Mouse (Mus musculus): ENCODE results near the gene Olfr1151. TPM values are rescaled to one million over a fixed set of nuclear protein-coding genes. Genes with fewer than 3 reads are reported as not detected.

Gene Olfr1151
- total RNA-seq (2021): not detected
- long read RNA-seq, experiment 1: 0 reads
- long read RNA-seq, experiment 2: 0 reads

GRCm38 (mm10) chr2:87855562-87855961, at the start of gene Olfr1151:
Gene Olfr1151, plus strand, starts transcription at chr2:87855862.
- intact Hi-C loops (cut with DNase I): no loop called here

GRCm38 (mm10) chr2:87809522-87809921, 46.1 kb upstream of the Olfr1151 start, which contains the start of gene Olfr1145:
Gene Olfr1145, plus strand, starts transcription at chr2:87809822.
- DNase-seq (ENCODE audit: low spot score in 2 of 2): no peak
- intact Hi-C loops (cut with DNase I): no loop called here

More at GRCm38 (mm10) chr2:87855562-87855961, at the start of gene Olfr1151:
- DNase-seq (ENCODE audit: low spot score in 2 of 2): no peak

- no peak for DNase-seq (ENCODE audit: low spot score in 2 of 2)
- intact Hi-C loops (cut with DNase I): no loop called here
Measured at GRCm38 (mm10) chr2:87830233-87830632, 25.4 kb upstream of the Olfr1151 start, which contains the start of gene Olfr1148. Gene Olfr1148, plus strand, starts transcription at chr2:87830533.

GRCm38 (mm10) chr2:87843693-87844092, 12.0 kb upstream of the Olfr1151 start, which contains the start of gene Olfr1150-ps1:
Gene Olfr1150-ps1, plus strand, starts transcription at chr2:87843993.
- DNase-seq (ENCODE audit: low spot score in 2 of 2): no peak
- intact Hi-C loops (cut with DNase I): no loop called here

- intact Hi-C loops (cut with DNase I): no loop called here
- no peak for DNase-seq (ENCODE audit: low spot score in 2 of 2)
Measured at GRCm38 (mm10) chr2:87866192-87866591, 10.5 kb downstream of the Olfr1151 start, which contains the start of gene Olfr1152. Gene Olfr1152, plus strand, starts transcription at chr2:87866492.

GRCm38 (mm10) chr2:87894662-87895061, 39.0 kb downstream of the Olfr1151 start, which contains the start of gene Olfr1153:
Gene Olfr1153, plus strand, starts transcription at chr2:87894962.
- DNase-seq (ENCODE audit: low spot score in 2 of 2): no peak

GRCm38 (mm10) chr2:87905066-87905465, 49.4 kb downstream of the Olfr1151 start, which contains the start of gene Olfr1154:
Gene Olfr1154, minus strand, starts transcription at chr2:87905166.
- no peak for DNase-seq (ENCODE audit: low spot score in 2 of 2)
- intact Hi-C loops (cut with DNase I): no loop called here

More at GRCm38 (mm10) chr2:87894662-87895061, 39.0 kb downstream of the Olfr1151 start, which contains the start of gene Olfr1153:
- intact Hi-C loops (cut with DNase I): no loop called here

Other genes starting within 250 kb of the Olfr1151 start
- gene Olfr1130, start 249.7 kb upstream of the Olfr1151 start, total RNA-seq (2021): not detected
- not detected for gene Olfr1131, start 228.8 kb upstream of the Olfr1151 start, total RNA-seq (2021)
- gene Olfr1132, start 218.3 kb upstream of the Olfr1151 start, total RNA-seq (2021): not detected
- not detected for gene Olfr1133, start 208.5 kb upstream of the Olfr1151 start, total RNA-seq (2021)
- not detected for gene Olfr1134, start 197.4 kb upstream of the Olfr1151 start, total RNA-seq (2021)
- not detected for gene Olfr1135, start 182.2 kb upstream of the Olfr1151 start, total RNA-seq (2021)
- gene Olfr1136, start 161.9 kb upstream of the Olfr1151 start, total RNA-seq (2021): not detected
- not detected for gene Olfr1137, start 142.7 kb upstream of the Olfr1151 start, total RNA-seq (2021)
- not detected for gene Olfr1138, start 115.9 kb upstream of the Olfr1151 start, total RNA-seq (2021)
- gene Olfr1140, start 112.1 kb upstream of the Olfr1151 start, total RNA-seq (2021): not detected
- not detected for gene Olfr1141, start 101.9 kb upstream of the Olfr1151 start, total RNA-seq (2021)
- gene Olfr152, start 76.4 kb upstream of the Olfr1151 start, total RNA-seq (2021): not detected
- gene Olfr1143, start 55.3 kb upstream of the Olfr1151 start, total RNA-seq (2021): not detected
- gene Olfr1145, start 46.0 kb upstream of the Olfr1151 start, total RNA-seq (2021): not detected
- gene Olfr1148, start 25.3 kb upstream of the Olfr1151 start, total RNA-seq (2021): not detected
- not detected for gene Olfr1150-ps1, start 11.9 kb upstream of the Olfr1151 start, total RNA-seq (2021)
- not detected for gene Olfr1152, start 10.6 kb downstream of the Olfr1151 start, total RNA-seq (2021)
- gene Olfr1153, start 39.1 kb downstream of the Olfr1151 start, total RNA-seq (2021): not detected
- gene Olfr1154, start 49.3 kb downstream of the Olfr1151 start, total RNA-seq (2021): not detected
- not detected for gene Olfr1155, start 89.3 kb downstream of the Olfr1151 start, total RNA-seq (2021)
- not detected for gene Olfr1156, start 97.2 kb downstream of the Olfr1151 start, total RNA-seq (2021)
- gene Olfr1157, start 112.4 kb downstream of the Olfr1151 start, total RNA-seq (2021): not detected
- not detected for gene Olfr74, start 118.8 kb downstream of the Olfr1151 start, total RNA-seq (2021)
- not detected for gene Olfr1158, start 134.3 kb downstream of the Olfr1151 start, total RNA-seq (2021)
- not detected for gene Olfr1160, start 152.4 kb downstream of the Olfr1151 start, total RNA-seq (2021)
- not detected for gene Olfr1161, start 166.9 kb downstream of the Olfr1151 start, total RNA-seq (2021)
- gene Olfr73, start 181.8 kb downstream of the Olfr1151 start, total RNA-seq (2021): not detected
- not detected for gene Olfr1162, start 195.3 kb downstream of the Olfr1151 start, total RNA-seq (2021)
- not detected for gene Olfr1163, start 216.0 kb downstream of the Olfr1151 start, total RNA-seq (2021)
- gene Olfr1164, start 238.1 kb downstream of the Olfr1151 start, total RNA-seq (2021): not detected

Measured in left cerebral cortex, postnatal 14 days (tissue).